In the genomic region with DNA sequence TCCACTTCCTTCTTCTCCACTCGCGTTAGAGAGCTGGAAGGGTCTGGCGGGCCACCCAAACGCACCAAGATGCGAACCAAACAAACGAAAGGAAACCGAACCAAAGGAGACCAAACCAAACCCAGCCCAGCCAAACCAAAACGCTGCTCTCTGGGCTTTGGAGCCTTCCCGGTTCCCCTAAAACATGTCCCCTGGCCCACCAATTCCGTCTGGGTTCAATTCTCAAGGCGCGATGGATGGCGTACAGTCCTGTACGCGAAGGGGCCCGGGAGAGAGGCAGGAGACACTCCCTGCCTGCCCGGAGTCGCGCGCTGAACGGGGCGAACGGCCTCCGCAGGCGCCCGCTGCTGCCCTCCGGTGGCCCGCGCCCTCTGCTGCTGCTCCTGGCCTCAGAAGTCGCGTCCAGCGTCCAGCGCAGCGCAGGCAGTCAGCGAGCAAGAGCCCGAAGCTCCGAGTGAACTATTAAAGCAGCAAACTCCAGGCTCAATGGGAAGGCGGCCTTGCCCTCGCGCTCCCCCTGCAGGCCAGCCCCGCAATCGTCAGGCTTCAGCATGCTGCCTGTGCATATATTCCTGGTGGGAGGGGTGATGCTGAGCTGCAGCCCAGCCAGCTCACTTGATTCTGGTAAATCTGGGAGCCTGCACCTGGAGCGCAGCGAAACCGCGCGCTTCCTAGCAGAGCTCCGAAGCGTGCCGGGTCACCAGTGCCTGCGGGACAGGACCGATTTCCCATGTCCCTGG, we compare ENCODE assay signal across 8 mouse cellular contexts. TPM values are rescaled to one million over a fixed set of nuclear protein-coding genes. Genes with fewer than 3 reads are reported as not detected.
DNase-seq lines count a peak whose midpoint lies in the region; TF ChIP-seq lines count a peak whose summit lies in the region.
"Not testable (repeated sequence)": the region's sequence is repeated elsewhere in the genome, so short reads cannot be mapped to it uniquely, and the experiment has no call there.
"Had no signal": no experiment of that assay in that cellular context is flagged by ENCODE, and none has a peak within 500 bp of the region (broad histone marks: within the 10 kb centered on the region; RNA-seq: fewer than 3 reads in every experiment).

A gene (plus strand): TSS at position 552 of the 740 bp plus-strand sequence.

- intact Hi-C loops in heart, postnatal 36 days (cut with DNase I); left cerebral cortex, postnatal 4 days (cut with DNase I): not testable (repeated sequence)

- peak; percentile 57 for TF ChIP-seq CTCF in layer of hippocampus, adult 2 months (conservative IDR thresholded peaks at IDR 0.05)

- peak within 1 kb of the TSS; percentile 14 for H3K4me3 ChIP-seq in layer of hippocampus, adult 2 months

- H3K27ac ChIP-seq in layer of hippocampus, adult 2 months = not testable (repeated sequence)

- peak; percentile 49 to 74 for DNase-seq in cerebellum, adult 18-20 months
- DNase-seq in gastrocnemius, adult 18-20 months (ENCODE audit: low spot score) = peak; percentile 58
- DNase-seq in heart, postnatal 36 days = peak; percentile 67 to 87
- DNase-seq in layer of hippocampus, adult 2 months (ENCODE audit: low spot score in 2 of 2) = peak; percentile 41 to 60
- peak; percentile 17 for DNase-seq in left cerebral cortex, postnatal 4 days
- peak; percentile 73 for DNase-seq in ovary, postnatal 14 days (ENCODE audit: low spot score)
- peak; percentile 70 to 78 for DNase-seq in thymus, adult 18-20 months

RNA-seq across cellular contexts. Expression of the gene that starts here (rescaled TPM):
- total RNA-seq in gastrocnemius, adult 18-20 months (2021) = not detected
- total RNA-seq in heart, postnatal 36 days (2021) = not detected
- total RNA-seq in layer of hippocampus, adult 2 months (2021) = not detected
- total RNA-seq in left cerebral cortex, postnatal 4 days (2021) = not detected
- total RNA-seq: megakaryocyte-erythroid progenitor cell, adult 5-6 weeks had no signal

Comparison
In these comparisons a context has a peak if more than half of its experiments do, and no peak if none do; other contexts are left out.
1. Peak in DNase-seq in gastrocnemius, adult 18-20 months; RNA of the gene not detected or under 1 TPM.
2. Peak in DNase-seq in heart, postnatal 36 days; RNA of the gene not detected or under 1 TPM.
3. Peak in DNase-seq and H3K4me3 ChIP-seq in layer of hippocampus, adult 2 months; RNA of the gene not detected or under 1 TPM.
4. Peak in DNase-seq in left cerebral cortex, postnatal 4 days; RNA of the gene not detected or under 1 TPM.
5. DNase-seq: peak in every context shown above with its lines; median percentile 77 in heart, postnatal 36 days; 74 in thymus, adult 18-20 months; 73 in ovary, postnatal 14 days; 62 in cerebellum, adult 18-20 months; 58 in gastrocnemius, adult 18-20 months; 50 in layer of hippocampus, adult 2 months; 17 in left cerebral cortex, postnatal 4 days.